Mouse (Mus musculus): Measurements from ENCODE around the gene Mb. TPM values are rescaled to one million over a fixed set of nuclear protein-coding genes. Genes with fewer than 3 reads are reported as not detected.
"Not testable (repeated sequence)": the region's sequence is repeated elsewhere in the genome, so short reads cannot be mapped to it uniquely, and the experiment has no call there.

Gene Mb
- total and polyA plus RNA-seq, 3 experiments = 16,399 to 20,311 (median 17,740) TPM

DNA sequence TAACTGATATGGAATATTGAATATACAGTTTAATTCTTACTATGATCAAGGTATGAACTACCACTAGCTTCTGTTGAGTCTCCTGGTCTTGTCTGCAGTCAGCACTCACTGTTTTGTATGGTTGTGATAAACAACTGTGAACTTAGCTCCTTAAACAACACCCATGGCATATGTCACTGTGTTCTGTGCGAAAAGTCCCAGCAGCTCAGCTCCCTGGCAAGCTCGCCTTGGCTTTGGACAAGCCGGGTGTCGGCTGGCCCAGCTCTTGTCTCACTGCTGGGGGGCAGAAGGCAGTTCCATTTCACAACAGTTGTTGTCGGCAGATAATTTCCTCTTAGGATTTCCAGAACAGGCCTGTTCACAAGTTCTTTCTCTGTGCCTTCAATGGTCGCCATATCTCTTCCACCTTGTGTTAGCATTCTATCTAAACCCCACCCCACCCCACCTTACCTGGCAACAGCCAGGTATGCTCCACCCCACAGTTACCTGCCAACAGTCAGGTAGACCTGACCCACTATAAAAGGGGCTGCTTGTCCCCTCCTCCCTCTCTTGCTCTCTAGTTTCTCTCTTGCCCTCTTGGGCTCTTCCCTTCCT, 14.9 kb upstream of the Mb start:
- 52% methylated on average over 6 of the region's 6 CpGs for WGBS
- intact Hi-C loops (cut with DNase I) = loop anchor here (5.0 kb wide), 2 partner anchors 38 to 83 kb away; no protein-coding TSS in a partner anchor
- TF ChIP-seq EP300 (IDR thresholded peaks at IDR 0.05; ENCODE audit: insufficient read depth, low read depth, low read length) = no peak

DNA sequence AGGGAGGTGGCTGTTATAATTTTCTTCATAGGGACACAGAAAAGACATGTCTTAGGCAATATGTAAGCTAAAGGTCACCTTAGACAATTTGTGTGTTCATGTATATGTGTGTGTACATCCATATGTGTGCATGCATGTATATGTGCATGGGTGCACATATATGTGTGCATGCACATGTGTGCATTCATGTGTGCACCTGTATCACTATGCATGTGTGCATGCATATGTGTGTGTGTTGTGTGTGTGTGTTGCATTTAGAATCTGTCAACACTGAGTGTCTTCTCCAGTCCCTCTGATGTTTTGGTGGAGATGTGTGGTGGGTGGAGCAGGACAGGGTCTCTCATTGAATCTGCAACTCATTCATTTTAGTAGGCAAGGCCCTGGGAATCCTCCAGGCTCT, 12.3 kb upstream of the Mb start:
- no peak for DNase-seq
- H3K4me1 ChIP-seq (ENCODE audit: control insufficient read depth, insufficient read depth, low read length) = no peaks in the 10 kb centered on the region
- H3K79me2 ChIP-seq (replicated peaks; ENCODE audit: control insufficient read depth, insufficient read depth, low read length) = no peaks in the 10 kb centered on the region
- no peak for TF ChIP-seq CTCF (IDR thresholded peaks at IDR 0.05)
- no peak for TF ChIP-seq POLR2A (IDR thresholded peaks at IDR 0.05; ENCODE audit: insufficient read depth, low read depth, low read length)
- TF ChIP-seq EP300 (IDR thresholded peaks at IDR 0.05; ENCODE audit: insufficient read depth, low read depth, low read length) = no peak
- H3K4me3 ChIP-seq = no peak overlapping the region
- H3K27me3 ChIP-seq (ENCODE audit: control insufficient read depth, insufficient read depth, low read length) = no peaks in the 10 kb centered on the region
- H3K9ac ChIP-seq (ENCODE audit: low read depth, low read length) = no peak overlapping the region
- intact Hi-C loops (cut with DNase I) = loop anchor here (2.0 kb wide), 1 partner anchor 22 kb away; no protein-coding TSS in a partner anchor
- no peak overlapping the region for H3K27ac ChIP-seq
- H3K36me3 ChIP-seq (ENCODE audit: control insufficient read depth, insufficient read depth, low read length) = no peaks in the 10 kb centered on the region

More for the DNA sequence above, 14.9 kb upstream of the Mb start:
- Histone ChIP-seq H3K27ac (no peak overlapping the region), H3K36me3 (ENCODE audit: control insufficient read depth, insufficient read depth, low read length) (no peaks in the 10 kb centered on the region), H3K27me3 (ENCODE audit: control insufficient read depth, insufficient read depth, low read length) (no peaks in the 10 kb centered on the region), H3K79me2 (replicated peaks; ENCODE audit: control insufficient read depth, insufficient read depth, low read length) (no peaks in the 10 kb centered on the region), H3K9ac (ENCODE audit: low read depth, low read length) (no peak overlapping the region), H3K4me3 (no peak overlapping the region), H3K4me1 (ENCODE audit: control insufficient read depth, insufficient read depth, low read length) (peaks cover 5% of the 10 kb centered on the region)
- DNase-seq = no peak

DNA sequence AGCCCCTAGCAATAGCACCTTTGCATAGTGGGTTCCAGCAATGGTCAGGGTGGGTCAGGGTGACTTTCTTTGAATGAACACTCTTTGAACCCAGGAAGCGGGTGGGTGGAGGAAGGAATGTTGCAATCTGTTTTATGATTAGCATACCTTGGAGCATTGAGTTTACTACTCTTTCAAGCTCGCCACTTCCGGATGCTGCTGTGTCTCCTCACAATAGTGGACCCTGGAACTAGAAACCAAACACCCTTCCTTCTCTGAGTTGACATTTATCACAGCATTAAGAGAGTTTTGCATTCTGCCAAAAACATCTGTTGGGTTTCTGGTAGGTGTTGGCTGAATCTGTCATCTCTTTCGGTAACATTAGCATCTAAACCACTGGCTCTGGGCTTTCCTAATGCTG, 8.9 kb upstream of the Mb start:
- H3K36me3 ChIP-seq (ENCODE audit: control insufficient read depth, insufficient read depth, low read length); H3K27ac ChIP-seq; H3K4me1 ChIP-seq (ENCODE audit: control insufficient read depth, insufficient read depth, low read length); H3K9ac ChIP-seq (ENCODE audit: low read depth, low read length); intact Hi-C loops (cut with DNase I); H3K27me3 ChIP-seq (ENCODE audit: control insufficient read depth, insufficient read depth, low read length); DNase-seq; H3K79me2 ChIP-seq (replicated peaks; ENCODE audit: control insufficient read depth, insufficient read depth, low read length); H3K4me3 ChIP-seq: not testable (repeated sequence)
- WGBS = 95% methylated on average over 4 of the region's 4 CpGs

DNA sequence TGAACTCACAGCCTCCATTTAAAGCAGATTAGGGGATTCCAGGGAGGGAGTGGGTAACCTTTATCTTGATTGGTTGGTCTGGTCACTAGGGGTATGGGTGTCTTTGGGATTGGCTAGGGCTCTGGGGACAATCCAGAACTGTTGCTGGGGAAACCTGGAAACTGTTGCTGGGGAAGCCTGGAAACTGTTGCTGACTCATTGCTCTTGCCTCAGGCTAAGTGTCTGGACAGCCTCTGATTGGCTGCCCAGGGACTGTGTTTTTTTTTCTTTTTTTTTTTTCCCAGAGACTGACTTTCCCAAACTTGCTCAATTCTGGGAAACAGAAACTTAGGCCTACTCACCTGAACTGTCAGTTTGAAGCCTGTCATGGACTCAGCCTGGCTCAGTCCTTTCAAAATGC, 8.1 kb upstream of the Mb start:
- DNase-seq = no peak
- no peak overlapping the region for H3K27ac ChIP-seq
- H3K4me3 ChIP-seq = no peak overlapping the region
- TF ChIP-seq EP300 (IDR thresholded peaks at IDR 0.05; ENCODE audit: insufficient read depth, low read depth, low read length) (no peak), CTCF (IDR thresholded peaks at IDR 0.05) (no peak), POLR2A (IDR thresholded peaks at IDR 0.05; ENCODE audit: insufficient read depth, low read depth, low read length) (no peak)
- H3K9ac ChIP-seq (ENCODE audit: low read depth, low read length) = no peak overlapping the region
- H3K4me1 ChIP-seq (ENCODE audit: control insufficient read depth, insufficient read depth, low read length) = peaks cover 4% of the 10 kb centered on the region
- intact Hi-C loops (cut with DNase I) = no loop called here
- no peaks in the 10 kb centered on the region for H3K27me3 ChIP-seq (ENCODE audit: control insufficient read depth, insufficient read depth, low read length)
- no peaks in the 10 kb centered on the region for H3K79me2 ChIP-seq (replicated peaks; ENCODE audit: control insufficient read depth, insufficient read depth, low read length)
- H3K36me3 ChIP-seq (ENCODE audit: control insufficient read depth, insufficient read depth, low read length) = no peaks in the 10 kb centered on the region

DNA sequence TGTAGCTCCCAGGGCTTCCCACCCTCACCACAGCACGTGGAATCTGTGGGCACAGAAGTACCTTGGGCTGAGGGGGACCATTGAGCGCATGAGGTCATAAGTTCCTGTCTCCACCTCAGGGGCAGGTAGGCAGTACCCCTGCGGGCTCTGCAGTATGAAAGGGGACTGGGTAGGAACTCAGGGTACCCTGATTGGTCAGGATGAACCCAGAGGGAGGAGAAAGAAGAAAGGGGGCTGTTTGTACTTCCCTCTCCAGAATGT, 6.3 kb upstream of the Mb start:
- Histone ChIP-seq H3K36me3 (ENCODE audit: control insufficient read depth, insufficient read depth, low read length) (no peaks in the 10 kb centered on the region), H3K27me3 (ENCODE audit: control insufficient read depth, insufficient read depth, low read length) (no peaks in the 10 kb centered on the region), H3K79me2 (replicated peaks; ENCODE audit: control insufficient read depth, insufficient read depth, low read length) (no peaks in the 10 kb centered on the region), H3K4me3 (no peak overlapping the region), H3K27ac (no peak overlapping the region), H3K9ac (ENCODE audit: low read depth, low read length) (no peak overlapping the region), H3K4me1 (ENCODE audit: control insufficient read depth, insufficient read depth, low read length) (peaks cover 4% of the 10 kb centered on the region)
- TF ChIP-seq POLR2A (IDR thresholded peaks at IDR 0.05; ENCODE audit: insufficient read depth, low read depth, low read length) = no peak
- no peak for TF ChIP-seq CTCF (IDR thresholded peaks at IDR 0.05)
- TF ChIP-seq EP300 (IDR thresholded peaks at IDR 0.05; ENCODE audit: insufficient read depth, low read depth, low read length) = no peak
- intact Hi-C loops (cut with DNase I) = no loop called here
- 53% methylated on average over 3 of the region's 3 CpGs for WGBS
- DNase-seq = no peak

DNA sequence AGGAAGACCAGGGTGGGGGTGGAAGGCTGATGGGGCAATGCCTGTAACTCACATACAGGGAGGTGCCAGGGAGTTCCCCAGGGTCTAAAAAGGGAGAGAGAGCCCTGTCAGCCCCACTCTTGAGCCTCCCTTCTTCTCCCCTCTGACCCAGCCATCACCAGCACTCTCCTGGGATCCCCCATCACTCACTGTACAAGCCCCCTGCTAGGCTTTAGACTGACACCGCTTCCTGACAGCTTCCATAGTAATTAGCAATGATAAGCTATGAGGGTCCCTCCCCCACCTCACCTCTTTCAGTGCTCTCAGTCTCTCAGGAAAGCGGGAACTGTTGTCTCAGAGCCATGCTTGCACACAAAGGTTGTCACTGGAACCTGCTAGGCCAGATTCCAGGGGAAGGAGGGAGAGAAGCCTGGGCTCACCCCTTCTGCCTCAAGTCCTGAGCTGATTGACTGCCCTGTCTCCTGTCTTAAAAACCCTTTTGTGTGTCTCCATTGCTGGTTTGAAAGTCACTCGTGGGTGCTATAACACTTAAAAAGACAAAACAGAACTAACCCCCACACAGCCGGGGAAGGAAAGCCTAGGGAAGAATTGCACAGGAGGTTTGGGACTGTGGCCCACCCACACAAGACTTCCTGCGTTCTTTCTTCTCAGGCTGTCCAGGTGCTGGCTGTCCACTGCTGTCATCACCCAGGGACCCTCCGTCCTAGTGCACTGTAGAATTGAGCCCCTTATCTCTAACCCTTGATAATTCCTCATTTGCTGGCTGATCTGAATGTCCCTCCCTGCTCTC, 5.7 kb upstream of the Mb start:
- Histone ChIP-seq H3K4me3 (no peak overlapping the region), H3K79me2 (replicated peaks; ENCODE audit: control insufficient read depth, insufficient read depth, low read length) (no peaks in the 10 kb centered on the region), H3K4me1 (ENCODE audit: control insufficient read depth, insufficient read depth, low read length) (peaks cover 4% of the 10 kb centered on the region), H3K27ac (no peak overlapping the region), H3K27me3 (ENCODE audit: control insufficient read depth, insufficient read depth, low read length) (no peaks in the 10 kb centered on the region), H3K36me3 (ENCODE audit: control insufficient read depth, insufficient read depth, low read length) (no peaks in the 10 kb centered on the region), H3K9ac (ENCODE audit: low read depth, low read length) (no peak overlapping the region)
- 37% methylated on average over 6 of the region's 6 CpGs for WGBS
- TF ChIP-seq EP300 (IDR thresholded peaks at IDR 0.05; ENCODE audit: insufficient read depth, low read depth, low read length) (no peak), CTCF (IDR thresholded peaks at IDR 0.05) (no peak), POLR2A (IDR thresholded peaks at IDR 0.05; ENCODE audit: insufficient read depth, low read depth, low read length) (no peak)
- intact Hi-C loops (cut with DNase I) = no loop called here
- DNase-seq = no peak

Data from heart, adult 2 months (tissue).